Mouse (Mus musculus): ENCODE results near the gene Slc35b3. TPM values are rescaled to one million over a fixed set of nuclear protein-coding genes. Genes with fewer than 3 reads are reported as not detected.

The Slc35b3 gene
- 10 to 100 TPM; 17.9 to 18.1 TPM for total RNA-seq (2021)
- long read RNA-seq, experiment 1, transcript Slc35b3-209 (10 exons, 2,216 nt), result major isoform, 7 of 19 reads
- long read RNA-seq, experiment 1, partial matches to known transcripts, result 3 of 19 reads
- long read RNA-seq, experiment 1, other reads (novel, unspliced or antisense), result 9 of 19 reads
- long read RNA-seq, experiment 2, transcript Slc35b3-209 (10 exons, 2,216 nt), result major isoform, 8 of 21 reads
- long read RNA-seq, experiment 2, partial matches to known transcripts, result 3 of 21 reads
- long read RNA-seq, experiment 2, other reads (novel, unspliced or antisense), result 9 of 21 reads

GRCm38 (mm10) chr13:38960063-38961050, at the start of gene Slc35b3:
Gene Slc35b3, minus strand, starts transcription at chr13:38960875.
- peak; percentile 71 to 83 for DNase-seq (ENCODE audit: low spot score in 2 of 2)

GRCm38 (mm10) chr13:39010280-39010679, 49.6 kb upstream of the Slc35b3 start:
- no peak for DNase-seq (ENCODE audit: low spot score in 2 of 2)

- DNase-seq (ENCODE audit: low spot score in 2 of 2), result no peak
Measured at GRCm38 (mm10) chr13:39003101-39003762, 42.6 kb upstream of the Slc35b3 start.

GRCm38 (mm10) chr13:39002424-39002823, 41.7 kb upstream of the Slc35b3 start:
- no peak for DNase-seq (ENCODE audit: low spot score in 2 of 2)

- no peak for DNase-seq (ENCODE audit: low spot score in 2 of 2)
Measured at GRCm38 (mm10) chr13:39001434-39001833, 40.8 kb upstream of the Slc35b3 start.

- DNase-seq (ENCODE audit: low spot score in 2 of 2), result no peak
Measured at GRCm38 (mm10) chr13:38998958-38999357, 38.3 kb upstream of the Slc35b3 start.

- DNase-seq (ENCODE audit: low spot score in 2 of 2), result peak; percentile 40 to 51
Measured at GRCm38 (mm10) chr13:38992529-38992928, 31.9 kb upstream of the Slc35b3 start.

GRCm38 (mm10) chr13:38983751-38984150, 23.1 kb upstream of the Slc35b3 start:
- DNase-seq (ENCODE audit: low spot score in 2 of 2), result no peak

- no peak for DNase-seq (ENCODE audit: low spot score in 2 of 2)
Measured at GRCm38 (mm10) chr13:38980900-38981299, 20.2 kb upstream of the Slc35b3 start.

- DNase-seq (ENCODE audit: low spot score in 2 of 2), result no peak
Measured at GRCm38 (mm10) chr13:38976978-38977377, 16.3 kb upstream of the Slc35b3 start.

- DNase-seq (ENCODE audit: low spot score in 2 of 2), result no peak
Measured at GRCm38 (mm10) chr13:38975853-38976252, 15.2 kb upstream of the Slc35b3 start.

GRCm38 (mm10) chr13:38972602-38973001, 11.9 kb upstream of the Slc35b3 start:
- no peak for DNase-seq (ENCODE audit: low spot score in 2 of 2)

GRCm38 (mm10) chr13:38971047-38971446, 10.4 kb upstream of the Slc35b3 start:
- no peak for DNase-seq (ENCODE audit: low spot score in 2 of 2)

- DNase-seq (ENCODE audit: low spot score in 2 of 2), result no peak
Measured at GRCm38 (mm10) chr13:38967518-38967917, 6.8 kb upstream of the Slc35b3 start.

- DNase-seq (ENCODE audit: low spot score in 2 of 2), result no peak
Measured at GRCm38 (mm10) chr13:38966922-38967448, 6.3 kb upstream of the Slc35b3 start.

GRCm38 (mm10) chr13:38962771-38963170, 2.1 kb upstream of the Slc35b3 start:
- DNase-seq (ENCODE audit: low spot score in 2 of 2), result no peak

GRCm38 (mm10) chr13:38958037-38958436, 2.6 kb downstream of the Slc35b3 start:
- DNase-seq (ENCODE audit: low spot score in 2 of 2), result no peak

GRCm38 (mm10) chr13:38946296-38947012, 14.2 kb downstream of the Slc35b3 start:
- DNase-seq (ENCODE audit: low spot score in 2 of 2), result no peak

- no peak for DNase-seq (ENCODE audit: low spot score in 2 of 2)
Measured at GRCm38 (mm10) chr13:38945767-38946166, 14.9 kb downstream of the Slc35b3 start.

GRCm38 (mm10) chr13:38944951-38945350, 15.7 kb downstream of the Slc35b3 start:
- no peak for DNase-seq (ENCODE audit: low spot score in 2 of 2)

GRCm38 (mm10) chr13:38941786-38942185, 18.9 kb downstream of the Slc35b3 start:
- peak; percentile 27 to 31 for DNase-seq (ENCODE audit: low spot score in 2 of 2)

Data from left cerebral cortex, adult 18-20 months (tissue).